Mouse (Mus musculus): ENCODE results near the gene Scarb2.

- TF ChIP-seq USF1 (IDR thresholded peaks at IDR 0.05; ENCODE audit: low read depth) (no peak), MYOG (IDR thresholded peaks at IDR 0.05; ENCODE audit: control insufficient read depth in 1 of 3, insufficient read depth in 1 of 3, insufficient read length in 2 of 3, low read depth in 2 of 3) (no peak), TCF12 (IDR thresholded peaks at IDR 0.05; ENCODE audit: insufficient read depth, poor library complexity, severe bottlenecking) (no peak), POLR2A (IDR thresholded peaks at IDR 0.05; ENCODE audit: insufficient read length, low read depth) (no peak)
Observed at GRCm38 (mm10) chr5:92511256-92511655, 4.6 kb upstream of the Scarb2 start.

All from myocyte (in vitro differentiated cells).